Mouse (Mus musculus) ES-E14 (cell line): ENCODE data around the gene Rbm48. TPM values are rescaled to one million over a fixed set of nuclear protein-coding genes. Genes with fewer than 3 reads are reported as not detected.
"Not testable (repeated sequence)": the region's sequence is repeated elsewhere in the genome, so short reads cannot be mapped to it uniquely, and the experiment has no call there.

Experiments
- DNase-seq: peaks from one replicate; pipeline ENCODE4 v3.0.0-alpha.2; 2013; ENCODE audit warnings: low read depth, low spot score
- H3K27ac ChIP-seq: 2 replicates; pipeline ENCODE4 v1.5.1; 2012; ENCODE audit warnings: low read depth, mild to moderate bottlenecking, low read length, moderate library complexity, mixed read lengths; ENCODE audit not compliant: poor library complexity, insufficient read depth, severe bottlenecking
- H3K36me3 ChIP-seq: 2 replicates; pipeline ENCODE4 v1.6.1; 2012; ENCODE audit warnings: mild to moderate bottlenecking, low read length, moderate library complexity, mixed read lengths; ENCODE audit not compliant: control insufficient read depth, poor library complexity, insufficient read depth, severe bottlenecking
- H3K4me1 ChIP-seq, 2 experiments: fragments of 150-350 bp in 1 of 2; sonication (generic) in 1 of 2; 2 replicates each; pipeline ENCODE4 v1.6.1; 2012; ENCODE audit warnings: low read length in 2 of 2, mild to moderate bottlenecking in 1 of 2, mixed read lengths in 1 of 2; ENCODE audit not compliant: control insufficient read depth in 2 of 2, insufficient read depth in 2 of 2, poor library complexity in 1 of 2
- H3K4me3 ChIP-seq, 2 experiments: fragments of 150-350 bp in 1 of 2; sonication (generic) in 1 of 2; 2 replicates each; pipeline ENCODE4 v1.5.1; 2012; ENCODE audit warnings: low read length in 2 of 2, low read depth in 1 of 2, mild to moderate bottlenecking in 1 of 2, mixed read lengths in 1 of 2; ENCODE audit not compliant: insufficient read depth in 1 of 2, poor library complexity in 1 of 2, severe bottlenecking in 1 of 2
- H3K9ac ChIP-seq: 2 replicates; pipeline ENCODE4 v1.6.1; 2012; ENCODE audit warnings: low read depth, mild to moderate bottlenecking, low read length, mixed read lengths; ENCODE audit not compliant: poor library complexity, insufficient read depth, severe bottlenecking
- H3K9me3 ChIP-seq: fragments of 150-350 bp; sonication (generic); 2 replicates; pipeline ENCODE4 v1.6.1; 2012; ENCODE audit warnings: low read depth, mild to moderate bottlenecking, low read length; ENCODE audit not compliant: control insufficient read depth, insufficient read depth
- CHD2 ChIP-seq: IDR thresholded peaks from 2 replicates; pipeline ENCODE4 v1.6.1; 2014; ENCODE audit warnings: mild to moderate bottlenecking, low read depth, low read length, inconsistent platforms
- HCFC1 ChIP-seq: IDR thresholded peaks from 2 replicates; pipeline ENCODE4 v1.6.1; 2012; ENCODE audit warnings: low read length, inconsistent platforms, borderline replicate concordance; ENCODE audit not compliant: insufficient read depth
- MAFK ChIP-seq: IDR thresholded peaks from 2 replicates; pipeline ENCODE4 v1.6.1; 2014; ENCODE audit warnings: mild to moderate bottlenecking, low read depth, low read length, inconsistent platforms; ENCODE audit not compliant: insufficient read depth
- ZC3H11A ChIP-seq: IDR thresholded peaks from 2 replicates; pipeline ENCODE4 v1.6.1; 2012; ENCODE audit warnings: low read depth, mild to moderate bottlenecking, inconsistent platforms, low read length, borderline replicate concordance
- ZNF384 ChIP-seq: IDR thresholded peaks from 2 replicates; pipeline ENCODE4 v1.6.1; 2012; ENCODE audit warnings: low read depth, low read length, inconsistent platforms
- in situ Hi-C, 2 experiments: fragments of 600-800 bp; cut with MboI; formaldehyde crosslinking; loops; one replicate each; pipeline ENCODE4 v1.15.1; 2025; ENCODE audit warnings: low sequenced_read_pairs in 2 of 2, inconsistent platforms in 1 of 2; ENCODE audit not compliant: unreplicated experiment in 2 of 2
- total RNA-seq: library from RNA; depleted of rRNA; stranded (reverse); fragments of 300-350 nt; gene quantifications from 2 replicates; pipeline ENCODE4 v1.2.3, GENCODE M21; 2012

Rbm48 gene
- total RNA-seq, 1 experiment, result 21.9 TPM

DNA sequence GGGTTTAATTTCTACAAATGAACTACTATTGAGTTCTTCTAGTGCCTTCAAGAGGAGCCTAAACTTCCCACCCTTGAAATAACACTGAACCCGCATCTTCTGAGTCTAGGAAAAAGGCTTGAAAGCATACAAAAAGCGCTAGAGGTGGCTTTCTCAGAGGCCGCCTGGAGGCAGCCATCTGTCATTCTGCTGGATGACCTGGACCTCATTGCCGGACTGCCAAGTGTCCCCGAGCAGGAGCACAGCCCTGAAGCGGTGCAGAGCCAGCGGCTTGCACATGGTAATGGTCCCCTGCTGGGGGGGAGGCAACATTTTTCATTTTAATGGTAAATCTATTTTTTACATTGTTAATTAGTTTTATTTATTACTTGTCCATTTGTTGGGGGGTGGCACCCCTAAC is 24.1 kb upstream of the Rbm48 start:
- no peak overlapping the region for H3K27ac ChIP-seq
- 0 out of 4 replicates have a peak, but pooled peaks cover 0 to 2% of the 10 kb centered on the region in 2 experiments for H3K4me1 ChIP-seq
- TF ChIP-seq CHD2, result no peak
- no peak for TF ChIP-seq ZC3H11A
- no peak for TF ChIP-seq ZNF384
- no peak for DNase-seq
- H3K4me3 ChIP-seq, result no peak overlapping the region
- H3K9ac ChIP-seq, result no peak overlapping the region
- in situ Hi-C loops, result no loop called here
- peaks cover 8% of the 10 kb centered on the region for H3K36me3 ChIP-seq
- no peaks in the 10 kb centered on the region for H3K9me3 ChIP-seq

DNA sequence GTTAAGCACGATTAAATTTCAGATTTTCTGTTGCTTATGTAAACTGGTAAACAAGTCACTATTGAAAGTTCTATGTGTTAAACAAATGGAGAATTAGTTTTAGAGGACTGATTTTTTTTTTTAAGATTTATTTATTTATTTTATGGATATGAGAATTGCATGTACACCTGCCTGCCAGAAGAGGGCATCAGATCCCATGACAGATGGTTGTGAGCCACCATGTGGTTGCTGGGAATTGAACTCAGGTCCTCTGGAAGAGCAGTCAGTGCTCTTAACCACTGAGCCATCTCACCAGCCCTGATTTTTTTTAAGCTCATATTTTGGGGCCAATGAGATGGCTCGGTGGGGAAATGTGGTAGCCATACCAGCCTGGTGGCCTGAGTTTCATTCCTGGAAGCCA is 15.4 kb upstream of the Rbm48 start:
- H3K4me3 ChIP-seq, H3K9me3 ChIP-seq, H3K36me3 ChIP-seq, H3K9ac ChIP-seq, H3K4me1 ChIP-seq, H3K27ac ChIP-seq, in situ Hi-C loops, DNase-seq: not testable (repeated sequence)

DNA sequence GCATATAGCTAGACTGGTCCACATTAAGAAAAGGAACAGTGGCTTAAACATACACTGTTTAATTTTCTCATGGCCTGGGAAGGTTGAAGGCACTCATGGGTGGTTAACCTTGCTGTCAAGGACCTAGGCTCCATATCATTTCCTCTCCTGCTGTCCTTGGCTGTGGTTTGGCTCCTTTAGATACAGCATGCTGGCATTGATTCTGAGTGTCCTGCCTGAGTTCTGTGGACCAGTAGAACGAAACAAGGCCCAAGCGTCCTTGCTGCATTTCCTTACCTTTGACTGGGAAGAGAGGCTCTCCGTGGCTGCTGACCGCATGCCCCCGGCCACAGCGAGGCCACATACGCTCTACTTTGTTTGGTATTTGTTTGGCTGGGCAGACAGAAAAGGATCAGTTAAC is 12.9 kb upstream of the Rbm48 start:
- no peak for DNase-seq
- Histone ChIP-seq H3K4me3 (no peak overlapping the region), H3K27ac (no peak overlapping the region), H3K36me3 (peaks cover 12% of the 10 kb centered on the region), H3K4me1 (no peaks in the 10 kb centered on the region), H3K9ac (no peak overlapping the region), H3K9me3 (no peaks in the 10 kb centered on the region)
- in situ Hi-C loops, result no loop called here
- TF ChIP-seq HCFC1, result no peak
- no peak for TF ChIP-seq ZC3H11A
- no peak for TF ChIP-seq CHD2
- no peak for TF ChIP-seq ZNF384
- no peak for TF ChIP-seq MAFK

DNA sequence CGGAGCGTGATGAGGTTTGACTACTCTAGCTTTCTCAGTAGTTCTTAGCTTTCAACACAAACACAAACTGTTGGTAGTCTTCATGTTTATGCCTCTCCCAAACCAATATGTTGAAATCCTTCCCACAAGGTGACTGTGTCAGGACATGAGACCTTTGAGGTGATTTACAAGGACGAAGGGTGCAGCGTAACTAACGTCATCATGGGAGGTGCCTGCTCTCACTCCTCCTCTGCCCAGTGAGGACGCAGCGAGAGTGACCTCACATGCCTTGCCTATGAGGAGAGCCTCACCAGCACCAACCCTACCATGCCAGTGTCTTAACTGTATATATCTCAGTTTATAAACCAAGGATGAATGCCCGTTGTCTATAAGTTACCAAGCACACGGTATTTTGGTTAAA is 10.7 kb upstream of the Rbm48 start:
- no peak overlapping the region for H3K4me3 ChIP-seq
- no peaks in the 10 kb centered on the region for H3K9me3 ChIP-seq
- DNase-seq, result no peak
- in situ Hi-C loops, result no loop called here
- no peaks in the 10 kb centered on the region for H3K4me1 ChIP-seq
- no peak for TF ChIP-seq MAFK
- H3K36me3 ChIP-seq, result peaks cover 10% of the 10 kb centered on the region
- H3K9ac ChIP-seq, result no peak overlapping the region
- no peak overlapping the region for H3K27ac ChIP-seq

DNA sequence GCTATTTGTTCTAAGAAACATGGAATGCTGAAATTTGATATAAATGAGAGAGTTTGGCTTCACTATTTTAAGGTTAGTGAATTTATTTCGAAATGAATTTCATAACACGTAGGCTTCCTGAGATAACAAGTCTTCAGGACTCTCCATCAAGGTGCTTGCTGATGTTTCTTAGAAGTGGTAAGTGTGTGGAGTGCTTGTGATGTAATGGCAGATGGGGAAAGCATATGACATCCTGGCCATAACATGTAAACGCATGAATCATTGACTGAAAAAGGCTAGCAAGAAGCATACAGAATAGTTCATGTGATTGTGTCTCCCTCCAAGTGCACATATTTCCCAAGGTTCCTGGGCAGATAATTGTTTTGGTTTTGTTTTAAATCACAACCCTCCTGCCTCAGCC is 4.4 kb upstream of the Rbm48 start:
- no peak overlapping the region for H3K4me3 ChIP-seq
- in situ Hi-C loops, result no loop called here
- no peaks in the 10 kb centered on the region for H3K9me3 ChIP-seq
- TF ChIP-seq HCFC1 (no peak), ZC3H11A (no peak), CHD2 (no peak), MAFK (no peak), ZNF384 (no peak)
- no peaks in the 10 kb centered on the region for H3K4me1 ChIP-seq
- peaks cover 2% of the 10 kb centered on the region; the same call in 1 of the 2 replicates for H3K36me3 ChIP-seq
- no peak overlapping the region for H3K27ac ChIP-seq
- DNase-seq, result no peak
- no peak overlapping the region for H3K9ac ChIP-seq
